Mouse (Mus musculus) myocyte (in vitro differentiated cells): ENCODE measurements at regions not wholly inside any gene's neighbourhood (a gene's known extent, or its start where the extent isn't known, plus 50 kb on each side); places are given as distances from the start of the nearest gene placed in this dataset.

ENCODE experiments used
- H3K27me3 ChIP-seq: one replicate; pipeline ENCODE4 v1.6.1; 2011; ENCODE audit not compliant: control insufficient read depth, insufficient read depth, insufficient read length
- H3K36me3 ChIP-seq: one replicate; pipeline ENCODE4 v1.6.1; 2011; ENCODE audit not compliant: control insufficient read depth, insufficient read depth
- H3K4me2 ChIP-seq: one replicate; pipeline ENCODE4 v1.6.1; 2011; ENCODE audit warnings: low read depth, control low read depth
- H3K4me3 ChIP-seq: one replicate; pipeline ENCODE4 v1.5.1; 2011; ENCODE audit warnings: mild to moderate bottlenecking, control low read depth, moderate library complexity
- H3K79me2 ChIP-seq: one replicate; pipeline ENCODE4 v1.6.1; 2011; ENCODE audit not compliant: control insufficient read depth, insufficient read depth
- H3ac ChIP-seq: one replicate; pipeline ENCODE4 v1.6.1; 2011; ENCODE audit not compliant: control insufficient read depth, insufficient read length
- CEBPB ChIP-seq: IDR thresholded peaks from 2 replicates; pipeline ENCODE4 v1.6.1; 2011; ENCODE audit warnings: mild to moderate bottlenecking, moderate library complexity; ENCODE audit not compliant: poor library complexity, insufficient read depth, severe bottlenecking
- E2F4 ChIP-seq: IDR thresholded peaks from one replicate; pipeline ENCODE4 v1.6.1; 2011; ENCODE audit warnings: mild to moderate bottlenecking, control low read depth, moderate library complexity; ENCODE audit not compliant: insufficient read depth
- MAX ChIP-seq: IDR thresholded peaks from one replicate; pipeline ENCODE4 v1.6.1; 2011; ENCODE audit warnings: low read depth, mild to moderate bottlenecking, control low read depth
- MYOD1 ChIP-seq, 3 experiments: IDR thresholded peaks; one replicate each; pipeline ENCODE4 v1.6.1; 2011; ENCODE audit warnings: control low read depth in 2 of 3, low read depth in 2 of 3, mild to moderate bottlenecking in 2 of 3, moderate library complexity in 1 of 3; ENCODE audit not compliant: insufficient read length in 2 of 3, control insufficient read depth in 1 of 3
- MYOG ChIP-seq, 3 experiments: IDR thresholded peaks; one replicate each; pipeline ENCODE4 v1.6.1; 2011; ENCODE audit warnings: control low read depth in 2 of 3, low read depth in 2 of 3, mild to moderate bottlenecking in 2 of 3; ENCODE audit not compliant: insufficient read length in 2 of 3, control insufficient read depth in 1 of 3, insufficient read depth in 1 of 3
- POLR2A ChIP-seq: IDR thresholded peaks from one replicate; pipeline ENCODE4 v1.6.1; 2011; ENCODE audit warnings: low read depth, mild to moderate bottlenecking, control low read depth, moderate library complexity; ENCODE audit not compliant: insufficient read length
- POLR2AphosphoS2 ChIP-seq: IDR thresholded peaks from one replicate; pipeline ENCODE4 v1.6.1; 2011; ENCODE audit warnings: low read depth, control low read depth; ENCODE audit not compliant: insufficient read length
- REST ChIP-seq: IDR thresholded peaks from one replicate; pipeline ENCODE4 v1.6.1; 2011; ENCODE audit warnings: mild to moderate bottlenecking, control low read depth, moderate library complexity; ENCODE audit not compliant: insufficient read depth, insufficient read length
- SRF ChIP-seq: IDR thresholded peaks from one replicate; pipeline ENCODE4 v1.6.1; 2011; ENCODE audit warnings: low read depth; ENCODE audit not compliant: control insufficient read depth, insufficient read length
- TCF12 ChIP-seq: IDR thresholded peaks from one replicate; pipeline ENCODE4 v1.6.1; 2011; ENCODE audit warnings: mild to moderate bottlenecking, control low read depth; ENCODE audit not compliant: poor library complexity, insufficient read depth, severe bottlenecking
- TCF3 ChIP-seq: IDR thresholded peaks from one replicate; pipeline ENCODE4 v1.6.1; 2011; ENCODE audit warnings: low read depth, control low read depth; ENCODE audit not compliant: insufficient read length
- USF1 ChIP-seq: IDR thresholded peaks from one replicate; pipeline ENCODE4 v1.6.1; 2011; ENCODE audit warnings: low read depth, mild to moderate bottlenecking, control low read depth, moderate library complexity

DNA sequence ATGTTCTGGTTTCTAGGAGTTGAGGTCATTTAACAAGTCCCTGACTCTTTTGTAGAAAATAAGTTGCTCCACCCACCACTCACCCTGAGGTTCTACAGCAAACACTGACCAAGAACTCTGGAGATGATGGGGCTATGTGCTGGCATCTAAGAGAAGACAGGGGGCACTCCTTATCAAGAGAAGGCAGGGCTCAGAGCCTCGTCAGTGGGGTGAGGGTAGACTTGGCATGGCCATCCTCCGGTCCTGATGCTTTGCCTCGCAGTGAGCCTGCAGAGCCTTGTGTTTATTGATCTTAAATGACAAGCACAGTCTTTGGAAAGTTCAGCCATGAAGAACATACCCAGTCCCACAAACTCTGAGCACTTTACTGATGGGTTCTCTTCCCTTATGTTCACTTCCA is 370.1 kb upstream of the 3110018I06Rik start:
- Histone ChIP-seq H3K4me3 (no peak overlapping the region), H3K4me2 (no peak overlapping the region), H3K27me3 (no peaks in the 10 kb centered on the region), H3ac (no peak overlapping the region), H3K79me2 (no peaks in the 10 kb centered on the region), H3K36me3 (no peaks in the 10 kb centered on the region)
- TF ChIP-seq TCF3 (no peak), CEBPB (no peak), POLR2AphosphoS2 (no peak), SRF (no peak), MYOD1 (IDR thresholded peaks at IDR 0.05; ENCODE audit: control insufficient read depth in 1 of 3, insufficient read length in 2 of 3, low read depth in 2 of 3) (no peak), USF1 (no peak), TCF12 (no peak), E2F4 (no peak), REST (no peak), MYOG (IDR thresholded peaks at IDR 0.05; ENCODE audit: control insufficient read depth in 1 of 3, insufficient read depth in 1 of 3, insufficient read length in 2 of 3, low read depth in 2 of 3) (no peak), POLR2A (no peak), MAX (no peak)

DNA sequence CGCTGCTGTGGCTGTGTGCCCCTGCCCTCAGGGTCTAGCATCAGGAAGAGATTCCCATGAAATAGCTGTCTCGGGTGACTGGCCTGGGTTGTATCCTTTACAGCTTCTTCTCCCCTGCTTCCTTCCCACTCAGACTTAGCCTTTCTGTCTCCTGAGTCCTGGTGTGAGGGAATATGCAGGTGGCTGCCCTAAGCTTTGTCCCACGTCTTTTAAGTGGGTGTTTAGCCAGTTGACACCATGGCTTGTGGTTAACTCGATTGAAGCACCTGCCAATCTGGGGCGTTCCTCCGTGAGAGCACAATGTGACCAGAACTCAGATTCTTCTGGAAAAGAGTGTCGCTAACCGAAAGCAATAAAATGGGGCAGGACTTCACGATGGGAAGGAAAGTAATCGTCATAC is 369.4 kb upstream of the 3110018I06Rik start:
- Histone ChIP-seq H3K79me2 (no peaks in the 10 kb centered on the region), H3ac (no peak overlapping the region), H3K27me3 (no peaks in the 10 kb centered on the region), H3K4me3 (no peak overlapping the region), H3K36me3 (no peaks in the 10 kb centered on the region), H3K4me2 (no peak overlapping the region)
- TF ChIP-seq MYOG (IDR thresholded peaks at IDR 0.05; ENCODE audit: control insufficient read depth in 1 of 3, insufficient read depth in 1 of 3, insufficient read length in 2 of 3, low read depth in 2 of 3) = no peak
- no peak for TF ChIP-seq MAX
- no peak for TF ChIP-seq TCF3
- TF ChIP-seq POLR2AphosphoS2 = no peak
- TF ChIP-seq CEBPB = no peak
- no peak for TF ChIP-seq SRF
- TF ChIP-seq USF1 = no peak
- no peak for TF ChIP-seq E2F4
- TF ChIP-seq REST = no peak
- no peak for TF ChIP-seq TCF12
- no peak for TF ChIP-seq POLR2A
- TF ChIP-seq MYOD1 (IDR thresholded peaks at IDR 0.05; ENCODE audit: control insufficient read depth in 1 of 3, insufficient read length in 2 of 3, low read depth in 2 of 3) = no peak

DNA sequence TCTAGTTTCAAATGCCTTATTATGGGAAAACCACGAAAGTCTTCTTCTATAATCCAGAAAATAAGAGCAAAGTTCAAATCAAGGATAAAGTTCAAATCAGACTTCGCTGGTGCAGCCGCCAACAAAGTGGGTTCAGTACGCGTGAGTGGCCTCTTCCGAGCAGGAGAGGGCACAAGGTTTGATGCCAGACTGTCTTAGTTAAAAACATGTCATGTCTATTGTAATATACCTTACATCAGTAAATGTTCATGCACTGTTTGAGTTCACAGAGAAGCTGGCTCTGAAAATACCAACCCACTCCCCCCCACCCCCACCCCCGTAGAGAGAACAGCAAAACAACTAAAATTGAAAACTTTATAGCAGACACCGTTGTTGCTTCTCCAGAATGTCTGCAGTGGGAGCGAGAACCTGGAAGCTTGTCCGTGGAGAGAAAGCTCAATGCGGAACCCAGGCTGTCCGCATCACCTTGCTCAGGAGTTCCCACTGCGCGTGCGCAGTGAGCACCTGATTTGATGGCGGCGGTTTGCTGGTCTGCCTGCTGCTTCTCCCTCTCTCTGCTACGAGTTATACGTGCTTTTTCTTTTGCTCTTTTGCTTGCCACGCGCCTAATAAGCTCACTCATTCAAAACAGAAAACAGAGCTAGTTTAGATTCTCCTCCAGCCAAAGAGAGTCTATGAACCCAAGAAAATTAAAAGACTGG is 367.8 kb upstream of the 3110018I06Rik start:
- Histone ChIP-seq H3K27me3 (no peaks in the 10 kb centered on the region), H3ac (no peak overlapping the region), H3K36me3 (no peaks in the 10 kb centered on the region), H3K4me2 (no peak overlapping the region), H3K79me2 (no peaks in the 10 kb centered on the region), H3K4me3 (no peak overlapping the region)
- TF ChIP-seq TCF3 = no peak

DNA sequence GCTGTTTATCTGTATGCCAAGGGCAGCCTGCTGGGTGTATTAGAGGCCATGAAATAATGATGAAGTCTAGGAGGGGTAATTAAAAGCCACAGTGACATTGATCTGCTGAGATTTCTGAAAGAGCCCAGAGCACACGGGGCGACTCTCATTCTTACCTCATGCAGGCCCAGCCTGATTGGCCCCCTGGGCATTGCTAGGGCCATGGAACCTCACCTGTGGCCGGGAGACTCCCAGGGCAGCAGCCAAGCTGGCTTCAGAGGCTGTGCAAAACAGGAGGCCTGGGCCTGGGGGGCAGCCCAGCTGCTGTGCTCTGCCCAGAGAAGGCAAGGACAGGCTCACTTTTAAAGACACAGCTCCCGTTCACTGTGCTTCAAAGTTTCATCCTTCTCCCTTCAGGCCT is 366.4 kb upstream of the 3110018I06Rik start:
- Histone ChIP-seq H3K27me3 (no peaks in the 10 kb centered on the region), H3K4me2 (no peak overlapping the region), H3K79me2 (no peaks in the 10 kb centered on the region), H3ac (no peak overlapping the region), H3K36me3 (no peaks in the 10 kb centered on the region), H3K4me3 (no peak overlapping the region)
- no peak for TF ChIP-seq MYOG (IDR thresholded peaks at IDR 0.05; ENCODE audit: control insufficient read depth in 1 of 3, insufficient read depth in 1 of 3, insufficient read length in 2 of 3, low read depth in 2 of 3)
- no peak for TF ChIP-seq CEBPB
- TF ChIP-seq SRF = no peak
- TF ChIP-seq POLR2A = no peak
- no peak for TF ChIP-seq TCF3
- no peak for TF ChIP-seq MAX
- no peak for TF ChIP-seq MYOD1 (IDR thresholded peaks at IDR 0.05; ENCODE audit: control insufficient read depth in 1 of 3, insufficient read length in 2 of 3, low read depth in 2 of 3)
- TF ChIP-seq USF1 = no peak
- TF ChIP-seq POLR2AphosphoS2 = no peak
- no peak for TF ChIP-seq REST
- no peak for TF ChIP-seq TCF12
- TF ChIP-seq E2F4 = no peak

DNA sequence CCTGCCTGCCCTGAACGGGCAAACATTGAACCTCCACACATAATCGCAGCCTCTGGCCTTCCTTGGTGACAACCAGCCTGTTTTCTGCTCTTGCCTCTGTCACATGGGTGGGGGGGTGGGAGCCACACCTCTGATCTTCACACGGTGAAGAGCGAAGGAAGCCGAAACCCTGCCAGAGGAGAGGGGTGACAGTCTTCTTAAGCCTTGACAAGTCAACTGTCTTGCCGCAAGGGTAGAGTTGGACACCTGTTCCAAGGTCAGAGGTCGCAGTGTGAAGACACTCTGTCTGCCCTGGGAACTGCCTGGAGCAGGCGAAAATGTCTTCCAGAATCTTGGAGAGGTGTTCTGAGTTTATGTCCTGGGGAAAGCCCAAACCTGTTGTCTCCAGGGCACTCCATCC is 364.8 kb upstream of the 3110018I06Rik start:
- no peak overlapping the region for H3K4me3 ChIP-seq
- no peaks in the 10 kb centered on the region for H3K36me3 ChIP-seq
- no peak for TF ChIP-seq SRF
- no peak for TF ChIP-seq MYOG (IDR thresholded peaks at IDR 0.05; ENCODE audit: control insufficient read depth in 1 of 3, insufficient read depth in 1 of 3, insufficient read length in 2 of 3, low read depth in 2 of 3)
- TF ChIP-seq REST = no peak
- TF ChIP-seq MYOD1 (IDR thresholded peaks at IDR 0.05; ENCODE audit: control insufficient read depth in 1 of 3, insufficient read length in 2 of 3, low read depth in 2 of 3) = no peak
- TF ChIP-seq TCF3 = no peak
- no peak for TF ChIP-seq CEBPB
- no peak for TF ChIP-seq MAX
- no peak for TF ChIP-seq POLR2A
- no peak for TF ChIP-seq TCF12
- no peaks in the 10 kb centered on the region for H3K27me3 ChIP-seq
- H3K4me2 ChIP-seq = no peak overlapping the region
- no peaks in the 10 kb centered on the region for H3K79me2 ChIP-seq
- no peak overlapping the region for H3ac ChIP-seq
